13 mouse cellular contexts compared by ENCODE assay signal in the genomic region with DNA sequence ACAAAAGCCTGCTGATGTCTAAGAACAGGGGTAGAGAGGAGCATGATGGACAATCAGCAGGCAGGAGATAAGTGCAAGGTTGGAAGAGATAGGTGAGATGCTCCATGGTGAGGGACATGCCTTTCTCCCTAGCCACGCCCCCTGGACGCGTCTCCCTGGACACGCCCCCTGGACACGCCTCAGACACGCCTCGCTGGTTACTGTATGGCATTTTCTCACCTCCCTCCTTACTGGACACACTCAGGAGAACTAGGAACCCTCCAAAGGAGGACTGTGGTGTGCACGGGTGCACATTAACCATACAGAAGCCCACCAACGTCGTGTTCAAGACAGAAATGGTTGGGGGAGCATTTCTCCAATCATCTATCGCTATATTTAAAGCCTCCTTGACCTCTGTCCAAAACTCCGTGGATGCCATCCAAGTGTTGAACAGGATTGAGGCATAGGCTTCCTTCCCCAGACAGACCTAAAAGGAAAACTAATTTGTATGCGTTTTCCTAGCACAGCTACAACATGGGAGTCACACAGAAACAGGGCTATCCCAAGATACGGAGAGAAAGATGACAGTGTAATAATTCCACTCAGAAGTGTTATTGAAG.
"Had no signal": no experiment of that assay in that cellular context is flagged by ENCODE, and none has a peak within 500 bp of the region (broad histone marks: within the 10 kb centered on the region; RNA-seq: fewer than 3 reads in every experiment).

No protein-coding gene starts in this region.

- H3K9ac ChIP-seq: kidney, embryonic 15.5 days; liver, embryonic 15.5 days; midbrain, embryonic 12.5 days had no signal

- H3K4me1 ChIP-seq: kidney, embryonic 15.5 days; limb, embryonic 10.5 days; liver, embryonic 15.5 days; midbrain, embryonic 12.5 days had no signal

- H3K9me3 ChIP-seq: kidney, embryonic 15.5 days; limb, embryonic 10.5 days; midbrain, embryonic 12.5 days had no signal

- H3K36me3 ChIP-seq: kidney, embryonic 15.5 days; limb, embryonic 10.5 days; liver, embryonic 15.5 days; midbrain, embryonic 12.5 days had no signal

- ATAC-seq: lung, postnatal 0 days had no signal

- H3K4me3 ChIP-seq: kidney, embryonic 15.5 days; limb, embryonic 10.5 days; liver, embryonic 15.5 days; midbrain, embryonic 12.5 days had no signal

- H3K27me3 ChIP-seq: kidney, embryonic 15.5 days; liver, embryonic 15.5 days; midbrain, embryonic 12.5 days had no signal

- DNase-seq: kidney, adult 2 months; kidney, postnatal 14 days; layer of hippocampus, adult 9-11 months; lung, adult 2 months; lung, postnatal 36 days; thymus, adult 18-20 months; thymus, postnatal 14 days had no signal

- H3K27ac ChIP-seq: kidney, embryonic 15.5 days; limb, embryonic 10.5 days; liver, embryonic 15.5 days; midbrain, embryonic 12.5 days had no signal

- H3K4me2 ChIP-seq: kidney, embryonic 15.5 days; liver, embryonic 11.5 days; liver, embryonic 15.5 days; midbrain, embryonic 12.5 days had no signal
